Mouse (Mus musculus) liver, embryonic 16.5 days (tissue): ENCODE measurements around the gene Exosc10. TPM values are rescaled to one million over a fixed set of nuclear protein-coding genes. Genes with fewer than 3 reads are reported as not detected.

Experiments
- ATAC-seq: fragments of 200-750 bp; cut with Nextera tagmentation; 2 replicates; pipeline ENCODE4 v1.8.0; 2017; ENCODE audit warnings: low read depth, mild to moderate bottlenecking, moderate number of reproducible peaks, moderate library complexity
- H3K27ac ChIP-seq: fragments of 300-500 bp; sonication (generic); 2 replicates; pipeline ENCODE4 v1.5.1; 2014; ENCODE audit warnings: mild to moderate bottlenecking, low read length
- H3K27me3 ChIP-seq: fragments of 300-500 bp; sonication (generic); 2 replicates; pipeline ENCODE4 v1.6.1; 2014; ENCODE audit warnings: low read depth, low read length, mixed read lengths; ENCODE audit not compliant: control insufficient read depth, insufficient read depth
- H3K36me3 ChIP-seq: fragments of 300-500 bp; sonication (generic); 2 replicates; pipeline ENCODE4 v1.6.1; 2014; ENCODE audit warnings: mild to moderate bottlenecking; ENCODE audit not compliant: control insufficient read depth, insufficient read depth
- H3K4me1 ChIP-seq: fragments of 300-500 bp; sonication (generic); 2 replicates; pipeline ENCODE4 v1.6.1; 2014; ENCODE audit warnings: low read depth, low read length, mixed read lengths; ENCODE audit not compliant: control insufficient read depth
- H3K4me2 ChIP-seq: fragments of 300-500 bp; sonication (generic); 2 replicates; pipeline ENCODE4 v1.6.1; 2014; ENCODE audit warnings: low read depth, low read length, mixed read lengths
- H3K4me3 ChIP-seq: fragments of 300-500 bp; sonication (generic); 2 replicates; pipeline ENCODE4 v1.5.1; 2014; ENCODE audit warnings: low read depth, mild to moderate bottlenecking, low read length
- H3K9ac ChIP-seq: fragments of 300-500 bp; sonication (generic); 2 replicates; pipeline ENCODE4 v1.6.1; 2014; ENCODE audit warnings: low read depth, low read length
- H3K9me3 ChIP-seq: fragments of 300-500 bp; sonication (generic); replicated peaks from 2 replicates; pipeline ENCODE4 v1.6.1; 2016; ENCODE audit warnings: low read length; ENCODE audit not compliant: control insufficient read depth
- WGBS: fragments of 180-500 bp; shearing (Covaris S2); extraction: QIAGEN DNeasy Blood & Tissue Kit; methylation state at CpG from one replicate; pipeline ENCODE4 v1.1.7; 2014; ENCODE audit not compliant: insufficient replicate concordance; 5-methylcytosine and 5-hydroxymethylcytosine counted together
- polyA plus RNA-seq: library from polyadenylated mRNA; unstranded; fragments of >200 nt; fragmentation: Nextera tagmentation; extraction: Ambion mirVana; gene quantifications from 2 replicates; pipeline ENCODE4 v1.2.1, GENCODE M21; 2015

Exosc10 gene
- polyA plus RNA-seq, 1 experiment from 2014 or later: 31.4 TPM

DNA sequence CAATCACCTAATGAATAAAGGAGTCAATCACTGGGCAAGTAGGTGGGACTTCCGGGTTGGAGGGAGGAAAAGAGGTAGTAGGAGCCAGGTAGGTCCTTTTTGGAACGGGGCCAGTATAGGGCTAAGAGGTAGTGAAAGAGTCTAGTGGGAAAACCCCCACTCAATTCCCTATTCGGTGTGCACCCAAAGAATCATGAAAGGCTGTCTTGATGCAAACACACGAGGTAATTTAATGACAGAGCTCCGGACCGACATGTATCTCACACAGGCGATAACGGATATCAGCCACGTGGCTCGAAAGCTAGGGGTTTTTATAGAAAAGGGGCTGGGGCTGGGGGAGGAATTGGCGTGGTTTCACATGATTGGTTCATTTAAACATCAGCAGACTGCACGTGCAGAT lies 40.6 kb downstream of the Exosc10 start:
- Histone ChIP-seq H3K9me3 (no peaks in the 10 kb centered on the region), H3K36me3 (peaks cover 22% of the 10 kb centered on the region), H3K4me3 (no peak overlapping the region), H3K27me3 (no peaks in the 10 kb centered on the region), H3K9ac (no peak overlapping the region), H3K4me2 (no peak overlapping the region), H3K27ac (no peak overlapping the region), H3K4me1 (peaks cover 8% of the 10 kb centered on the region)
- 83% methylated on average over 12 of the region's 12 CpGs for WGBS
- no peak for ATAC-seq

DNA sequence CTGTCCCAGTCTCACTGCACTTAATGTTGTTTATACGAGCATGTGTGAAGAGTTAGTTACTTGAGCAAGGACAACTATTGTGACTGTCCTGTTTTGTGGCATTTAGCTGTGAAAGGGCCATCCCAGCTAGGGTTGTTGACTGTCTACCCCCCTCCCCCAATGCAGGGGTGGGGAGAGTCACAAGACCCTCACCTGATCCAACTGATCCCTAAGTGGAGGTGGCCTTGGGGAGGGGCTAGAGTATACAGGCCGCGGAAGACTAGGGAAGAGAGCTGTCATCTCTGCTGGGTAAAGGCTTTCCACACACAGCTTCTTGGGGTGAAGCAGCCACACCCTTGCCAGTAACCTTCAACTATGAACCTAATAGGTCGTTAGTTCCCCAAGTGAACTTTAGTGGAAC lies 42.1 kb downstream of the Exosc10 start:
- Histone ChIP-seq H3K4me1 (peaks cover 8% of the 10 kb centered on the region), H3K4me3 (no peak overlapping the region), H3K4me2 (no peak overlapping the region), H3K36me3 (peaks cover 11% of the 10 kb centered on the region), H3K9me3 (no peaks in the 10 kb centered on the region), H3K27ac (no peak overlapping the region), H3K27me3 (no peaks in the 10 kb centered on the region), H3K9ac (no peak overlapping the region)
- no peak for ATAC-seq
- 65% methylated on average over 4 of the region's 4 CpGs for WGBS

DNA sequence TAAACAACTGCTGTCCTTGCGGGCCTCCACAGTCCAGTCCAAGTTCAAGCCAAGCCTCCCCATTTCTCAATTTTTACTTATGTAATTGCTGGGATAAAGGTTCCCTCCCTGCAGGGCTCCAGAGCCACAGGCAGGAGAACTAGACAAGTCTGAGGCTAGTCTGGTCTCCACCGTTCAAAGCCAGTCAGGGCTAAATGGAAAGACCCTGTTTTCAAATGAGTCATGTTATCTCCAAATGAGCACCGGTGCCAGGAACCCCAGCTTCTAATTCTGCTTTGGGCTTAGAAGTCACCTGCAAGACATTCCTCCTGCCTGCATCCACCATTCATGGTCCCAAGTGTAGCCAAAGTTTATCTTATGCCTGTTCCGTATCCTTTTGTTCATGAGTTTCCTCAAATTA lies 43.6 kb downstream of the Exosc10 start:
- H3K9ac ChIP-seq: no peak overlapping the region
- H3K9me3 ChIP-seq: no peaks in the 10 kb centered on the region
- H3K27ac ChIP-seq: no peak overlapping the region
- ATAC-seq: no peak
- H3K4me1 ChIP-seq: peaks cover 8% of the 10 kb centered on the region
- no peak overlapping the region for H3K4me3 ChIP-seq
- H3K36me3 ChIP-seq: peaks cover under 1% of the 10 kb centered on the region
- 39% methylated on average over 4 of the region's 4 CpGs for WGBS
- no peak overlapping the region for H3K4me2 ChIP-seq
- H3K27me3 ChIP-seq: no peaks in the 10 kb centered on the region

DNA sequence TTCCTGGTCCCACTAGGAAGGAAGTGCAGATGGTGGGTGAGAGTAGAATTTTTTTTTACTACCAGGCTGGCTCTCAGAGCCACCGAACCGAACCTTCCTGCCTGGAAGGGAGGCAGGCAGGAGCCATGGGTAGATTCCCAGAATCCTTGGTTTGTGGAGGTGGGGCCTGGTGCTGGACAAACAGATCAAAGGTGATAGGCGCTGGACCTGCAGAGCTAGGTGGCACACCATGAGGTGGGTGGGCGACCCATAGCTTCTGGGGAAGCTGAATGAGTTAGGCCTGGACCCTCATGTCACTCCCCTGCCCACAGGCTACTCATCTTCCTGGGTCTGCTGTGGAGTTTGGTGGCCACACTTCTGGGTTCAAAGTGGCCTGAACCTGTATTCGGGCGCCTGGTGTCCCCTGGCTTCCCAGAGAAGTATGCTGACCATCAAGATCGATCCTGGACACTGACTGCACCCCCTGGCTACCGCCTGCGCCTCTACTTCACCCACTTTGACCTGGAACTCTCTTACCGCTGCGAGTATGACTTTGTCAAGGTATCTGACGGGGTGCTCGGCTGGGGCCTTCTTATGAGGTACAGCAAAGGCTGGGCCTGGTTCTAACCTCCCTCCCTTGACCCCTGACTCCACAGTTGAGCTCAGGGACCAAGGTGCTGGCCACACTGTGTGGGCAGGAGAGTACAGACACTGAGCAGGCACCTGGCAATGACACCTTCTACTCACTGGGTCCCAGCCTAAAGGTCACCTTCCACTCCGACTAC lies 44.3 kb downstream of the Exosc10 start, which contains the start of gene Masp2:
Masp2 (plus strand) TSS at position 198 of the 764 bp plus-strand sequence.
- no peaks in the 10 kb centered on the region for H3K27me3 ChIP-seq
- 62% methylated on average over 14 of the region's 14 CpGs for WGBS
- H3K4me2 ChIP-seq: peak within 1 kb of the TSS; percentile 40
- H3K9me3 ChIP-seq: no peaks in the 10 kb centered on the region
- H3K4me1 ChIP-seq: peaks cover 8% of the 10 kb centered on the region
- ATAC-seq: peak; percentile 55
- no peaks in the 10 kb centered on the region; the same call in 1 of the 2 replicates for H3K36me3 ChIP-seq
- peak within 1 kb of the TSS; percentile 31; the same call in 1 of the 2 replicates for H3K9ac ChIP-seq
- peak within 1 kb of the TSS; percentile 46 for H3K4me3 ChIP-seq
- peak within 1 kb of the TSS; percentile 48 for H3K27ac ChIP-seq

- 69% methylated on average over 10 of the region's 10 CpGs for WGBS
- H3K9me3 ChIP-seq: no peaks in the 10 kb centered on the region
- H3K9ac ChIP-seq: peak overlapping the region; percentile 31; the same call in 1 of the 2 replicates
- ATAC-seq: no peak; the same call in 1 of the 2 replicates
- no peaks in the 10 kb centered on the region for H3K27me3 ChIP-seq
- peak overlapping the region; percentile 40 for H3K4me2 ChIP-seq
- no peak overlapping the region for H3K27ac ChIP-seq
- peak overlapping the region; percentile 46 for H3K4me3 ChIP-seq
- H3K36me3 ChIP-seq: no peaks in the 10 kb centered on the region
- peaks cover 8% of the 10 kb centered on the region for H3K4me1 ChIP-seq
Measured at GRCm38 (mm10) chr4:148603376-148604139, 45.3 kb downstream of the Exosc10 start.

DNA sequence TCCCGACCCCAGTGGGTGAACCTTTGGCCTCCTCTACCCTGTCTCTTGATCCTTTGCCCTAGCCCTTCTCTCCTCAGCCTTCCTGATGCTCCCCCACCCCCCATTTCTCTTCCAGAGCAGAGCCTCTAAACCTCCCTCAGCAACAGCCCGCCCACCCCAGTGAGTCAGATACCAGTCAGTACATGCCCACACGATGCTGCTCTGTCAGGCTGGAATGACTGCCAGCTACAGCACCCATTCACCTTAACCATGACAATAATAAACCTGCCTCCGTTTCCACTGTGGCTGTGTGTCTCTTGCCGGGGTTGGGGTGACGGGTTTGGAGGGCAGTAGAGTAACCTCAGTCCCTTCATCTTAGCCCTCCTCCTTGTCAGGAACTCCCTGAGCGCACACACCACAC lies 45.9 kb downstream of the Exosc10 start:
- no peak for ATAC-seq
- H3K27me3 ChIP-seq: no peaks in the 10 kb centered on the region
- H3K4me2 ChIP-seq: peak overlapping the region; percentile 40; the same call in 1 of the 2 replicates
- H3K4me1 ChIP-seq: peaks cover 8% of the 10 kb centered on the region
- H3K4me3 ChIP-seq: no peak overlapping the region
- H3K9ac ChIP-seq: no peak overlapping the region
- no peaks in the 10 kb centered on the region for H3K9me3 ChIP-seq
- 66% methylated on average over 7 of the region's 7 CpGs for WGBS
- H3K27ac ChIP-seq: no peak overlapping the region
- H3K36me3 ChIP-seq: no peaks in the 10 kb centered on the region

- no peak overlapping the region for H3K4me3 ChIP-seq
- no peaks in the 10 kb centered on the region for H3K9me3 ChIP-seq
- H3K27ac ChIP-seq: no peak overlapping the region
- no peak overlapping the region for H3K9ac ChIP-seq
- ATAC-seq: 0 out of 2 replicates have a peak, but pooled peaks have one; percentile 33
- H3K4me2 ChIP-seq: no peak overlapping the region
- WGBS: 83% methylated on average over 3 of the region's 3 CpGs
- no peaks in the 10 kb centered on the region for H3K27me3 ChIP-seq
- H3K4me1 ChIP-seq: peaks cover 8% of the 10 kb centered on the region
- no peaks in the 10 kb centered on the region for H3K36me3 ChIP-seq
Measured at GRCm38 (mm10) chr4:148604541-148605165, 46.4 kb downstream of the Exosc10 start.

- WGBS: 14% methylated on average over 5 of the region's 5 CpGs
- no peaks in the 10 kb centered on the region for H3K27me3 ChIP-seq
- no peak overlapping the region for H3K9ac ChIP-seq
- no peak for ATAC-seq
- no peaks in the 10 kb centered on the region for H3K9me3 ChIP-seq
- H3K4me3 ChIP-seq: no peak overlapping the region
- H3K27ac ChIP-seq: no peak overlapping the region
- H3K4me2 ChIP-seq: no peak overlapping the region
- no peaks in the 10 kb centered on the region for H3K4me1 ChIP-seq
- no peaks in the 10 kb centered on the region for H3K36me3 ChIP-seq
Measured at GRCm38 (mm10) chr4:148607758-148608157, 49.5 kb downstream of the Exosc10 start.
